Mouse (Mus musculus): ENCODE measurements around the gene Cd3eap. TPM values are rescaled to one million over a fixed set of nuclear protein-coding genes. Genes with fewer than 3 reads are reported as not detected.

Gene Cd3eap
- polyA plus RNA-seq, 1 experiment = 5.2 TPM

DNA sequence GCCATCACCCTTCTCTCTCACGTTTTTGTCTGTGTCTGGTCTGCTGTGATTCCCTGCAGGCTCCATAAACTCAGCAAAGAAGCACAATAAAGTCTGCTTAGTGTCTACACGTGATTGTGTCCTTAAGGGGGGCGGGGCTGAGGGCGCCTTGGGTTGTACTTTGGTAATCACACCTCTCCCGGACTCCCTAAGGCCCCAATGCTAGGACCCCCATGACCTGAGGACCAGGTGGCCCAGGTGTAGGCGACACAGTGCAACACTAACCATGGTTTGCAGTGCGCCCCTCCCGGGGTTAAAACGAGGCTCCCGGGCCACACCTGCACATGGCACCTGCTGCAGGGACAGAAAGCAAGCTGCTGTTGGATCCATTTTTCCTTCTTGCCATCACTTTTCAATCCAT, 18.0 kb downstream of the Cd3eap start:
- Histone ChIP-seq H3K4me1 (ENCODE audit: control insufficient read depth, insufficient read depth, low read length) (peaks cover 14% of the 10 kb centered on the region), H3K4me3 (replicated peaks; ENCODE audit: extremely low read depth, low read depth, low read length) (no peak overlapping the region)
- 25% methylated on average over 10 of the region's 10 CpGs for WGBS
- TF ChIP-seq CTCF (IDR thresholded peaks at IDR 0.05; ENCODE audit: insufficient read depth, low read length) (no peak), POLR2A (IDR thresholded peaks at IDR 0.05; ENCODE audit: borderline replicate concordance, extremely low read depth, low read depth, low read length) (no peak)
- no peak for DNase-seq

DNA sequence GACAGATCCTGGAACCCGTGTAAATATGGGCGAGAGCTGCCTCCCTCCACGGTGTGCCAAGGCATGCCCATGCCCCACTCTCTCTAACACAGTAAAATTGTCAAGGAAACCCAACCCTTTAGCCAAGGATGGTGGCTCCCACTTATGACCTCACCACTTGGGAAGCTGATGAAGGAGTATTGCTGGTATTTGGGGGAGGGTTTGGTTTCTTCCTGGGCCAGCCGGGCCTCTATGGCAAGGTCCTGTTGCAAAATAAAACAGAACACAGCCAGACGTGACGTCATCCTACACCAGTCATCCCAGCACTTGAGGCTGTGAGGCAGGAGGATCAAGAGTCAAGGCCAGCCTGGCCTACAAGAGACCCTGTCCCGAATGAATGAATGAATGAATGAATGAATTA, 20.7 kb downstream of the Cd3eap start:
- DNase-seq = no peak
- Histone ChIP-seq H3K4me3 (replicated peaks; ENCODE audit: extremely low read depth, low read depth, low read length) (no peak overlapping the region), H3K4me1 (ENCODE audit: control insufficient read depth, insufficient read depth, low read length) (peaks cover 7% of the 10 kb centered on the region)
- 55% methylated on average over 7 of the region's 7 CpGs for WGBS
- TF ChIP-seq CTCF (IDR thresholded peaks at IDR 0.05; ENCODE audit: insufficient read depth, low read length) (no peak), POLR2A (IDR thresholded peaks at IDR 0.05; ENCODE audit: borderline replicate concordance, extremely low read depth, low read depth, low read length) (no peak)

DNA sequence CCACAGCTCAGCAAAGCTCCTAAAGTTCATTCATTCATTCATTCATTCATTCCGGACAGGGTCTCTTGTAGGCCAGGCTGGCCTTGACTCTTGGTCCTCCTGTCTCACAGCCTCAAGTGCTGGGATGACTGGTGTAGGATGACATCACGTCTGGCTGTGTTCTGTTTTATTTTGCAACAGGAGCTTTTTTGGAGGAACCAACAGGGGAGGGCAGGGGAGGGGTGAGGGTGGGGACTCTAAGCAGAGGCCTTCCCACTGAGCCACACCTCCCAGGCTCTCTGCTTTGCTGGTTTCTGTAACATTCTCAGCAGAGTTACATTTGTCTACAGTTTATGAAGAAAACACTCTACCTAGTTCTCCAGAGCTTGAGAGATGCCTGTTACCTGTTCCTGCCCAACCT, 21.2 kb downstream of the Cd3eap start:
- H3K4me1 ChIP-seq (ENCODE audit: control insufficient read depth, insufficient read depth, low read length) = peaks cover 7% of the 10 kb centered on the region
- DNase-seq = no peak
- 56% methylated on average over 2 of the region's 2 CpGs for WGBS
- no peak overlapping the region for H3K4me3 ChIP-seq (replicated peaks; ENCODE audit: extremely low read depth, low read depth, low read length)
- TF ChIP-seq POLR2A (IDR thresholded peaks at IDR 0.05; ENCODE audit: borderline replicate concordance, extremely low read depth, low read depth, low read length) = no peak
- TF ChIP-seq CTCF (IDR thresholded peaks at IDR 0.05; ENCODE audit: insufficient read depth, low read length) = no peak

DNA sequence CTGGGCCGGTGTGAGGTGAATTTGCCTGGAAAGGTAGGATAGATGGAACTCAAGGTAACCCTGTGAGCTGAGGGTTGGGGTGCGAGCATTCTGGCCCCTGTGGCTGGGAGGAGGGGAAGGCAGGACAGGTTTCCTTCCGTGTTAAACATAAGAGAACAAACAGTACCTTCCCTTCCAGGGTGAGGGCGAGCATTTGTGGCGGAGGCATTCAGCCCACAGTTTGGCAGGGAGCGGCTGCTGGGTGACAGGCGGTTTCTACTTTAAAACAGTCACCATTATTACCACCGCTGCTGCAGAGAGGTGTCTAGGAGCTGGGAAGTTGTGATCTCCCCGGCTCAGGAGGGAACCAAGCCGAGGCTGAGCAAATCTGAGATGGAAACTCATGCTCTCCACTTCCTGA, 22.2 kb downstream of the Cd3eap start:
- 56% methylated on average over 10 of the region's 10 CpGs for WGBS
- no peak for DNase-seq
- H3K4me3 ChIP-seq (replicated peaks; ENCODE audit: extremely low read depth, low read depth, low read length) = no peak overlapping the region
- peaks cover 5% of the 10 kb centered on the region for H3K4me1 ChIP-seq (ENCODE audit: control insufficient read depth, insufficient read depth, low read length)
- TF ChIP-seq CTCF (IDR thresholded peaks at IDR 0.05; ENCODE audit: insufficient read depth, low read length) (no peak), POLR2A (IDR thresholded peaks at IDR 0.05; ENCODE audit: borderline replicate concordance, extremely low read depth, low read depth, low read length) (no peak)

DNA sequence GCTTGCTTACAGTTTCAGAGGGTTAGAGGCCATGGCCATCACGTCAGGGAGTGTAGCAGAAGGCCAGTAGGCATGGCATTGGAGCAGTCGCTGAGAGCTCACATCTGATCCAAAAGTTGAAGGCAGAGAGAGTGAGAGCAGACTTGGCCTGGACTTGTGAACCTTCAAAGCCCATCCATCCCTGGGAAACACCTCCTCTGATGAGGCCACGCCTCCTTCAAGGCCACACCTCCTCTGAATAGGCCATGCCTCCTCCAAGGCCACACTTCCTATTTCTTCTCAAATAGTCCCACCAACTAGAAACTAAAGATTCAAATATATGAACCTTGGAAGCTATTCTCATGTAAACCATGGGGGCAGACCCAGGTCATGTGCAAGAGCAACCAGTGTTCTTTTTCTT, 23.7 kb downstream of the Cd3eap start:
- TF ChIP-seq CTCF (IDR thresholded peaks at IDR 0.05; ENCODE audit: insufficient read depth, low read length) = no peak
- TF ChIP-seq POLR2A (IDR thresholded peaks at IDR 0.05; ENCODE audit: borderline replicate concordance, extremely low read depth, low read depth, low read length) = no peak
- peaks cover 5% of the 10 kb centered on the region for H3K4me1 ChIP-seq (ENCODE audit: control insufficient read depth, insufficient read depth, low read length)
- no peak for DNase-seq
- H3K4me3 ChIP-seq (replicated peaks; ENCODE audit: extremely low read depth, low read depth, low read length) = no peak overlapping the region
- 40% methylated on average over 3 of the region's 3 CpGs for WGBS

DNA sequence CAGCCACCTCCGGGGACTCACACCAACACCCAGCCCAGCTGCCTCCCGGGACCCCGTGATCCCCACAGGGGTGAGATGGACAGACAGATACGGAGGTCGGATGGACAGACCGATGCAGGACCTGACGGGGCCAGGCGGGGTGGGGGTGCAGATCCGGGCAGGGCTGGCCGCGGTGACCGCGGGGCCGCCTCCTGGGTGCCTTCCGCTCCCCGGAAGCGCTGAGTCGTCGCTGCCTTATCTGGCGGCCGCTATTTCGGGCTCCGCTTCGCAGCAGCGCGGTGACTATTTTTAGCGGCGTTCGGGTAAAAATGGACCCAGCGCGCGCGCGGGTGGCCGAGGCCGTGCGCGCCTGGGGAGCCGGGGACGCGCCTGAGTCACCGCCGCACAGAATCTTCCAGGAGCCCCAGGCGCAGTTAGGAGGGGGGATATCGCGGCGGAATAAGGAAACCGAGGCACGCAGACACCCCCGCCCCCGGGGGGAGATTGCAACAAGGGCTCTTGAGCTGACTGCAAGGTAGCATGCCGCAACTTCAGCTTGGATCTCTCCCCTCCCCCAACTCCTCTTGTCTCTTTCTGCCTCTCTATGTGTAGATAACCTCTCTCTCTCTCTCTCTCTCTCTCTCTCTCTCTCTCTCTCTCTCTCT, 26.5 kb downstream of the Cd3eap start:
- peak; percentile 66 for DNase-seq
- no peak for TF ChIP-seq CTCF (IDR thresholded peaks at IDR 0.05; ENCODE audit: insufficient read depth, low read length)
- no peak for TF ChIP-seq POLR2A (IDR thresholded peaks at IDR 0.05; ENCODE audit: borderline replicate concordance, extremely low read depth, low read depth, low read length)

DNA sequence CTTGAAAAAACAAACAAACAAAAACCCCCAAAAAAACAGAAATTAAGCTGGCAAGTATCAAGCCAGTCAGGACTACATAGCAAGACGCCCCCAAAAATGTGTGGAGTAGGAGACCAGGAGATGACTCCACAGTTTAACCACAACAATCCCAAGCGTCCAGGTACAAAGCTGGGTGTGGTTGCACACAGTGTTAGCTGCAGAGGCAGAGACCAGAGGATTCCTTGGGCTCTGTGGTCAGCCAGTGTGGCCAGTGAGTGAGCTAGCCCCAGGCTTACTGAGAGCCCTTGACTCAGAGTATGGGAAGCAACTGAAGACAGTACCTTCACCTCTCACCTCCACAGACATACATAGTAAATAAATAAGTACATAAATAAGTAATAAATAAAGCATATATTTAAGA, 27.4 kb downstream of the Cd3eap start:
- H3K4me1 ChIP-seq (ENCODE audit: control insufficient read depth, insufficient read depth, low read length) = peaks cover 8% of the 10 kb centered on the region
- no peak for DNase-seq
- WGBS = 66% methylated on average over 2 of the region's 2 CpGs
- no peak overlapping the region for H3K4me3 ChIP-seq (replicated peaks; ENCODE audit: extremely low read depth, low read depth, low read length)
- no peak for TF ChIP-seq CTCF (IDR thresholded peaks at IDR 0.05; ENCODE audit: insufficient read depth, low read length)

More for the DNA sequence above, 26.5 kb downstream of the Cd3eap start:
- peak overlapping the region; percentile 88 for H3K4me3 ChIP-seq (replicated peaks; ENCODE audit: extremely low read depth, low read depth, low read length)
- under 1% methylated on average over 52 of the region's 52 CpGs for WGBS
- peaks cover 5% of the 10 kb centered on the region for H3K4me1 ChIP-seq (ENCODE audit: control insufficient read depth, insufficient read depth, low read length)

DNA sequence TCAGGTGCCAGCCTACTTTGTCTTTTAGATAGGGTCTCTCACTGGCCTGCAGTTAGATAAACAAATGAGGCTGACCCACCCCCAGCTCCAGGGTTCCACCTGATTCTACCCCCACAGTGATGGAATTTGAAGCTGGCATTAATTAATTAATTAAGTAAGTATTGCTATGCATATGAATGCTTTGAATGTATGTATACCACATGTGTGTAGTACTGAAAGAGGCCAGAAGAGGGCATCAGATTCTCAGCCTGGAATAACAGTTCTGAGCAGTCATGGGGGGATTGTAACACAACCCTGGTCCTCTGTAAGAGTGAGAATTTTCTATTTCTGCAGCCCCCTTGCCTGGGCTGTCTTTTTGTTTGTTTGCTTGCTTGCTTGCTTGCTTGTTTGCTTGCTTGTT, 30.9 kb downstream of the Cd3eap start:
- no peak for TF ChIP-seq POLR2A (IDR thresholded peaks at IDR 0.05; ENCODE audit: borderline replicate concordance, extremely low read depth, low read depth, low read length)
- TF ChIP-seq CTCF (IDR thresholded peaks at IDR 0.05; ENCODE audit: insufficient read depth, low read length) = no peak
- Histone ChIP-seq H3K4me1 (ENCODE audit: control insufficient read depth, insufficient read depth, low read length) (peaks cover 11% of the 10 kb centered on the region), H3K4me3 (replicated peaks; ENCODE audit: extremely low read depth, low read depth, low read length) (no peak overlapping the region)
- no peak for DNase-seq

DNA sequence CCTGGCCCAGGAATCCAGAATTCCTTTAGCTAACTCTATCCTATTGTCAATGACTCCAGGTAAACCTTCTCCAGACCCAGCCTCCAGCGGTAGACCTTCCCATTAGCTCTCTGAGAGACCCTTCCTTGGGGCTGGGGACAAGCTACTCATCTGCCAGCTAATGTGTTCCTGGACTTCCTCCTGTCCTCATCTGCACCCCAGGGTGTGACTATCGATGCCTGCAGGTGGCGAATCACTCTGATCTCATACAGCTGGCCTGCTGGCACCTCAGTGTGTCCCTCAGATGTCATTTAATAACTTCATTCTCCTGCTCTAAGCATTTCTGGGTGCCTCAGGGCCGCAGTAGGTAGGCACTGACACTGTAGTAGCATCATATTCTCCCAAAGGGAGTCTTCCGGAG, 31.5 kb downstream of the Cd3eap start:
- WGBS = 69% methylated on average over 5 of the region's 5 CpGs
- no peak overlapping the region for H3K4me3 ChIP-seq (replicated peaks; ENCODE audit: extremely low read depth, low read depth, low read length)
- peaks cover 9% of the 10 kb centered on the region for H3K4me1 ChIP-seq (ENCODE audit: control insufficient read depth, insufficient read depth, low read length)
- DNase-seq = no peak
- no peak for TF ChIP-seq CTCF (IDR thresholded peaks at IDR 0.05; ENCODE audit: insufficient read depth, low read length)

DNA sequence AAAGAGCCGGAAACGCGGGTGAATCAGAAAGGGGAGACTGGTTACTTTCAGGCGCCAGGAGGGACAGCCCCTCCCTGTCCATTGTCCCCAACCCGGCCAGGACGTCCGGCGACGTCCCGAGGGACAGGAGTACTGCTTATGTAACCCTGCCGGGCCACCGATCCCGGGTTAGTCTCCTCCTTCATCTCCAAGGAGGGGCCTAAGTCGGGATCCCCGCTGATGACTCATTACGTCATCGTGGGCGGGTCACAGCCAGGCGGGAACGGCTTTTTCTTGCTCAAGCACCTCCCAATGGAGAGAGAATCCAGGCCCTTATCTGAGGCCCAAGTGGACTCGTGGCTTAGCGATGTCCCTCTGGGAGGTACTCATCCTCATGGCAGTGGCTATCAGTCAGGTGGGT, 32.2 kb downstream of the Cd3eap start:
- WGBS = 1% methylated on average over 22 of the region's 22 CpGs
- TF ChIP-seq POLR2A (IDR thresholded peaks at IDR 0.05; ENCODE audit: borderline replicate concordance, extremely low read depth, low read depth, low read length) (peak; percentile 82; the same call in 1 of the 2 replicates), CTCF (IDR thresholded peaks at IDR 0.05; ENCODE audit: insufficient read depth, low read length) (no peak)
- peak overlapping the region; percentile 33 for H3K4me3 ChIP-seq (replicated peaks; ENCODE audit: extremely low read depth, low read depth, low read length)
- H3K4me1 ChIP-seq (ENCODE audit: control insufficient read depth, insufficient read depth, low read length) = peaks cover 6% of the 10 kb centered on the region
- DNase-seq = peak; percentile 87
